Mouse (Mus musculus): ENCODE measurements at regions not wholly inside any gene's neighbourhood (a gene's known extent, or its start where the extent isn't known, plus 50 kb on each side); places are given as distances from the start of the nearest gene placed in this dataset.

GRCm38 (mm10) chr19:26419781-26420180 lies 185.1 kb upstream of the Smarca2 start:
- TF ChIP-seq POLR2A (IDR thresholded peaks at IDR 0.05; ENCODE audit: borderline replicate concordance, extremely low read depth, low read depth, low read length) (no peak), CTCF (IDR thresholded peaks at IDR 0.05; ENCODE audit: insufficient read depth, low read length) (no peak)

Data from lung, adult 2 months (tissue).